ENCODE assay signal across 9 mouse cellular contexts in the genomic region with DNA sequence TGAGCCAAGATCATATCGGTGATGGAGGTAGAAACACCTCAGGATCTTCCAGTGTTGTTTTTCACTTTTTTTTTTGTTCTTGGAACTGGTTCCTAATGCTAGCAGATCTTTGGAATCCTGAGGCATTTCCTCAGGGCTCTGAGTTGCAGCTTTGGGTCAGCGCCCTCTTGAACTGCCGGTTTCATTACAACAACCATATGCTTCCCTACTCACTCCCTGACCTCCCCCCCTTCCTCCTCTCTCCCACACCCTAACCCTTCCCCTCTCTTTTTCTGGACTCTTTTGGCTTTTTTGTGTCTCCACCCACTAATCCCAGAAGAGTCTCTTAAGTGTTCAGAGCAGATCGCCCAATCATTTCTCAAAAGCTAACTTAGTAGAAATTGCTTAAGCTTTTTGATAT.
DNase-seq lines count a peak whose midpoint lies in the region; TF ChIP-seq lines count a peak whose summit lies in the region.
"Had no signal": no experiment of that assay in that cellular context is flagged by ENCODE, and none has a peak within 500 bp of the region (broad histone marks: within the 10 kb centered on the region; RNA-seq: fewer than 3 reads in every experiment).

No protein-coding gene starts in this region.

- 40% methylated on average over 4 of the region's 4 CpGs for WGBS in kidney, adult 2 months
- 72% methylated on average over 4 of the region's 4 CpGs for WGBS in midbrain, embryonic 10.5 days

- H3K4me3 ChIP-seq in kidney, adult 2 months (ENCODE audit: insufficient read depth, low read depth, low read length): no peak overlapping the region
- no peak overlapping the region for H3K4me3 ChIP-seq in midbrain, embryonic 10.5 days

- no peak for TF ChIP-seq POLR2A in kidney, adult 2 months (IDR thresholded peaks at IDR 0.05; ENCODE audit: low read depth, low read length)

- H3K4me1 ChIP-seq in kidney, adult 2 months (ENCODE audit: control insufficient read depth, insufficient read depth, low read length): peaks cover 7% of the 10 kb centered on the region
- peaks cover 19% of the 10 kb centered on the region for H3K4me1 ChIP-seq in midbrain, embryonic 10.5 days

- TF ChIP-seq CTCF in kidney, adult 2 months (conservative IDR thresholded peaks at IDR 0.05; ENCODE audit: insufficient read depth, insufficient read length, low read depth, low read length): no peak

- DNase-seq in kidney, adult 11 months: peak; percentile 41
- DNase-seq in kidney, adult 18-20 months: no peak
- DNase-seq in heart, adult 18-20 months: peak; percentile 60 to 79
- DNase-seq in kidney, adult 2 months: peak; percentile 75
- peak; percentile 55 for DNase-seq in lung, postnatal 36 days
- DNase-seq in testis, postnatal 10 days (ENCODE audit: low spot score): no peak
- DNase-seq in midbrain, embryonic 10.5 days (ENCODE audit: low spot score): no peak
- no peak for DNase-seq in thymus, postnatal 0 days (ENCODE audit: low spot score)
- DNase-seq: spleen, adult 18-20 months had no signal

- H3K27ac ChIP-seq in kidney, adult 2 months (ENCODE audit: insufficient read depth, low read depth, low read length): peak overlapping the region; percentile 39
- no peak overlapping the region for H3K27ac ChIP-seq in midbrain, embryonic 10.5 days (replicated peaks)

- H3K27me3 ChIP-seq in kidney, adult 2 months (replicated peaks; ENCODE audit: control insufficient read depth, insufficient read depth, low read length): no peaks in the 10 kb centered on the region
- no peaks in the 10 kb centered on the region for H3K27me3 ChIP-seq in midbrain, embryonic 10.5 days (ENCODE audit: low read depth, poor library complexity, severe bottlenecking)

- H3K36me3 ChIP-seq in kidney, adult 2 months (ENCODE audit: control insufficient read depth, insufficient read depth, low read length): no peaks in the 10 kb centered on the region
- peaks cover 3% of the 10 kb centered on the region; the same call in 1 of the 2 replicates for H3K36me3 ChIP-seq in midbrain, embryonic 10.5 days

- H3K9me3 ChIP-seq in midbrain, embryonic 10.5 days (replicated peaks): no peaks in the 10 kb centered on the region

Comparison
In these comparisons a context has a peak if more than half of its experiments do, and no peak if none do; other contexts are left out.
1. DNase-seq: peak in kidney, adult 11 months (single experiment), heart, adult 18-20 months (2 of 2), kidney, adult 2 months (single experiment) and lung, postnatal 36 days (single experiment); none in kidney, adult 18-20 months (single experiment), testis, postnatal 10 days (single experiment), midbrain, embryonic 10.5 days (single experiment) and thymus, postnatal 0 days (single experiment).